Mouse (Mus musculus) frontal cortex, postnatal 25 days (tissue): ENCODE measurements around the gene Cobll1.

Source experiments
- DNase-seq, 2 experiments: peaks; one replicate each; pipeline ENCODE4 v3.0.0; 2022; ENCODE audit warnings: low spot score in 2 of 2

Gene Cobll1

GRCm38 (mm10) chr2:65093990-65094389, 145.2 kb downstream of the Cobll1 start:
- no peak for DNase-seq

GRCm38 (mm10) chr2:65090986-65091385, 148.2 kb downstream of the Cobll1 start:
- DNase-seq: no peak

- no peak for DNase-seq
Measured at GRCm38 (mm10) chr2:65087197-65087596, 152.0 kb downstream of the Cobll1 start.

GRCm38 (mm10) chr2:65083411-65083810, 155.8 kb downstream of the Cobll1 start:
- no peak for DNase-seq

GRCm38 (mm10) chr2:65077544-65077943, 161.7 kb downstream of the Cobll1 start:
- no peak for DNase-seq

- DNase-seq: no peak
Measured at GRCm38 (mm10) chr2:65075840-65076239, 163.4 kb downstream of the Cobll1 start.

GRCm38 (mm10) chr2:65075431-65075830, 163.8 kb downstream of the Cobll1 start:
- no peak for DNase-seq

- no peak for DNase-seq
Measured at GRCm38 (mm10) chr2:65072205-65072604, 167.0 kb downstream of the Cobll1 start.

- DNase-seq: no peak
Measured at GRCm38 (mm10) chr2:65053764-65054163, 185.4 kb downstream of the Cobll1 start.

GRCm38 (mm10) chr2:65052191-65053012, 186.8 kb downstream of the Cobll1 start:
- no peak for DNase-seq

- DNase-seq: no peak
Measured at GRCm38 (mm10) chr2:65050776-65051175, 188.4 kb downstream of the Cobll1 start.

GRCm38 (mm10) chr2:65048234-65049017, 190.8 kb downstream of the Cobll1 start:
- no peak for DNase-seq
